Mouse (Mus musculus): Measurements from ENCODE around the gene Npas2. TPM values are rescaled to one million over a fixed set of nuclear protein-coding genes. Genes with fewer than 3 reads are reported as not detected.

Gene Npas2
- polyA plus RNA-seq, 1 experiment = 4.5 TPM

- under 1% methylated on average over 75 of the region's 76 CpGs for WGBS
- H3K4me3 ChIP-seq (ENCODE audit: insufficient read depth, low read depth, low read length) = peak overlapping the region; percentile 79
- TF ChIP-seq POLR2A (IDR thresholded peaks at IDR 0.05; ENCODE audit: low read depth, low read length) (no peak), CTCF (conservative IDR thresholded peaks at IDR 0.05; ENCODE audit: insufficient read depth, insufficient read length, low read depth, low read length) (no peak)
- no peaks in the 10 kb centered on the region for H3K36me3 ChIP-seq (ENCODE audit: control insufficient read depth, insufficient read depth, low read length)
- DNase-seq = peak; percentile 43
- H3K27ac ChIP-seq (ENCODE audit: insufficient read depth, low read depth, low read length) = no peak overlapping the region
- no peaks in the 10 kb centered on the region for H3K4me1 ChIP-seq (ENCODE audit: control insufficient read depth, insufficient read depth, low read length)
- H3K27me3 ChIP-seq (replicated peaks; ENCODE audit: control insufficient read depth, insufficient read depth, low read length) = no peaks in the 10 kb centered on the region
These were observed 538 bp downstream of the Npas2 start for GRCm38 (mm10) chr1:39193862-39194675.

GRCm38 (mm10) chr1:39194959-39195358 is 1.4 kb downstream of the Npas2 start:
- Histone ChIP-seq H3K27me3 (replicated peaks; ENCODE audit: control insufficient read depth, insufficient read depth, low read length) (no peaks in the 10 kb centered on the region), H3K36me3 (ENCODE audit: control insufficient read depth, insufficient read depth, low read length) (no peaks in the 10 kb centered on the region), H3K4me3 (ENCODE audit: insufficient read depth, low read depth, low read length) (no peak overlapping the region), H3K27ac (ENCODE audit: insufficient read depth, low read depth, low read length) (no peak overlapping the region), H3K4me1 (ENCODE audit: control insufficient read depth, insufficient read depth, low read length) (no peaks in the 10 kb centered on the region)
- 14% methylated on average over 11 of the region's 11 CpGs for WGBS
- no peak for TF ChIP-seq POLR2A (IDR thresholded peaks at IDR 0.05; ENCODE audit: low read depth, low read length)
- no peak for TF ChIP-seq CTCF (conservative IDR thresholded peaks at IDR 0.05; ENCODE audit: insufficient read depth, insufficient read length, low read depth, low read length)
- no peak for DNase-seq

- no peak for DNase-seq
- no peak overlapping the region for H3K4me3 ChIP-seq (ENCODE audit: insufficient read depth, low read depth, low read length)
- H3K27me3 ChIP-seq (replicated peaks; ENCODE audit: control insufficient read depth, insufficient read depth, low read length) = no peaks in the 10 kb centered on the region
- H3K36me3 ChIP-seq (ENCODE audit: control insufficient read depth, insufficient read depth, low read length) = no peaks in the 10 kb centered on the region
- no peaks in the 10 kb centered on the region for H3K4me1 ChIP-seq (ENCODE audit: control insufficient read depth, insufficient read depth, low read length)
- TF ChIP-seq CTCF (conservative IDR thresholded peaks at IDR 0.05; ENCODE audit: insufficient read depth, insufficient read length, low read depth, low read length) (no peak), POLR2A (IDR thresholded peaks at IDR 0.05; ENCODE audit: low read depth, low read length) (no peak)
- WGBS = 43% methylated on average over 6 of the region's 6 CpGs
- no peak overlapping the region for H3K27ac ChIP-seq (ENCODE audit: insufficient read depth, low read depth, low read length)
These were observed 2.6 kb downstream of the Npas2 start for GRCm38 (mm10) chr1:39196126-39196525.

GRCm38 (mm10) chr1:39196676-39197375 is 3.3 kb downstream of the Npas2 start:
- Histone ChIP-seq H3K4me3 (ENCODE audit: insufficient read depth, low read depth, low read length) (no peak overlapping the region), H3K27me3 (replicated peaks; ENCODE audit: control insufficient read depth, insufficient read depth, low read length) (no peaks in the 10 kb centered on the region), H3K36me3 (ENCODE audit: control insufficient read depth, insufficient read depth, low read length) (no peaks in the 10 kb centered on the region), H3K4me1 (ENCODE audit: control insufficient read depth, insufficient read depth, low read length) (no peaks in the 10 kb centered on the region), H3K27ac (ENCODE audit: insufficient read depth, low read depth, low read length) (no peak overlapping the region)
- WGBS = 53% methylated on average over 12 of the region's 12 CpGs
- TF ChIP-seq CTCF (conservative IDR thresholded peaks at IDR 0.05; ENCODE audit: insufficient read depth, insufficient read length, low read depth, low read length) = no peak
- no peak for DNase-seq

- no peaks in the 10 kb centered on the region for H3K4me1 ChIP-seq (ENCODE audit: control insufficient read depth, insufficient read depth, low read length)
- 71% methylated on average over 10 of the region's 10 CpGs for WGBS
- no peak overlapping the region for H3K4me3 ChIP-seq (ENCODE audit: insufficient read depth, low read depth, low read length)
- H3K27me3 ChIP-seq (replicated peaks; ENCODE audit: control insufficient read depth, insufficient read depth, low read length) = no peaks in the 10 kb centered on the region
- TF ChIP-seq POLR2A (IDR thresholded peaks at IDR 0.05; ENCODE audit: low read depth, low read length) (no peak), CTCF (conservative IDR thresholded peaks at IDR 0.05; ENCODE audit: insufficient read depth, insufficient read length, low read depth, low read length) (no peak)
- H3K27ac ChIP-seq (ENCODE audit: insufficient read depth, low read depth, low read length) = no peak overlapping the region
- DNase-seq = no peak
- no peaks in the 10 kb centered on the region for H3K36me3 ChIP-seq (ENCODE audit: control insufficient read depth, insufficient read depth, low read length)
These were observed 11.5 kb downstream of the Npas2 start for GRCm38 (mm10) chr1:39205021-39205420.

- Histone ChIP-seq H3K4me1 (ENCODE audit: control insufficient read depth, insufficient read depth, low read length) (no peaks in the 10 kb centered on the region), H3K36me3 (ENCODE audit: control insufficient read depth, insufficient read depth, low read length) (no peaks in the 10 kb centered on the region), H3K27ac (ENCODE audit: insufficient read depth, low read depth, low read length) (no peak overlapping the region), H3K27me3 (replicated peaks; ENCODE audit: control insufficient read depth, insufficient read depth, low read length) (no peaks in the 10 kb centered on the region), H3K4me3 (ENCODE audit: insufficient read depth, low read depth, low read length) (no peak overlapping the region)
- WGBS = 80% methylated on average over 4 of the region's 4 CpGs
- DNase-seq = no peak
- TF ChIP-seq CTCF (conservative IDR thresholded peaks at IDR 0.05; ENCODE audit: insufficient read depth, insufficient read length, low read depth, low read length) (no peak), POLR2A (IDR thresholded peaks at IDR 0.05; ENCODE audit: low read depth, low read length) (no peak)
These were observed 12.2 kb downstream of the Npas2 start for GRCm38 (mm10) chr1:39205697-39206096.

- peak; percentile 34 for TF ChIP-seq CTCF (conservative IDR thresholded peaks at IDR 0.05; ENCODE audit: insufficient read depth, insufficient read length, low read depth, low read length)
- no peak for TF ChIP-seq POLR2A (IDR thresholded peaks at IDR 0.05; ENCODE audit: low read depth, low read length)
- DNase-seq = no peak
These were observed 13.4 kb downstream of the Npas2 start for GRCm38 (mm10) chr1:39206942-39207341.

More at GRCm38 (mm10) chr1:39206942-39207341, 13.4 kb downstream of the Npas2 start:
- 51% methylated on average over 7 of the region's 7 CpGs for WGBS
- H3K4me3 ChIP-seq (ENCODE audit: insufficient read depth, low read depth, low read length) = no peak overlapping the region
- no peaks in the 10 kb centered on the region for H3K4me1 ChIP-seq (ENCODE audit: control insufficient read depth, insufficient read depth, low read length)
- H3K36me3 ChIP-seq (ENCODE audit: control insufficient read depth, insufficient read depth, low read length) = no peaks in the 10 kb centered on the region
- no peak overlapping the region for H3K27ac ChIP-seq (ENCODE audit: insufficient read depth, low read depth, low read length)
- no peaks in the 10 kb centered on the region for H3K27me3 ChIP-seq (replicated peaks; ENCODE audit: control insufficient read depth, insufficient read depth, low read length)

Data from kidney, adult 2 months (tissue).